Mouse (Mus musculus): ENCODE measurements at regions not wholly inside any gene's neighbourhood (a gene's known extent, or its start where the extent isn't known, plus 50 kb on each side); places are given as distances from the start of the nearest gene placed in this dataset.

- DNase-seq (ENCODE audit: low spot score) (no peak), ATAC-seq (no peak)
- H3K27me3 ChIP-seq (replicated peaks; ENCODE audit: insufficient read depth, low read length): no peaks in the 10 kb centered on the region
- no peak overlapping the region for H3K9ac ChIP-seq (replicated peaks; ENCODE audit: low read depth)
- no peaks in the 10 kb centered on the region for H3K9me3 ChIP-seq (ENCODE audit: low read length)
- 46% methylated on average over 5 of the region's 5 CpGs for WGBS
- H3K36me3 ChIP-seq (ENCODE audit: insufficient read depth, low read length): no peaks in the 10 kb centered on the region
- no peak overlapping the region for H3K27ac ChIP-seq (ENCODE audit: low read length)
- H3K4me2 ChIP-seq (replicated peaks; ENCODE audit: low read depth, low read length): no peak overlapping the region
- TF ChIP-seq CTCF (IDR thresholded peaks at IDR 0.05) (peak; percentile 19), EP300 (IDR thresholded peaks at IDR 0.05) (no peak)
- no peaks in the 10 kb centered on the region for H3K4me1 ChIP-seq (ENCODE audit: insufficient read depth, low read depth, low read length)
- H3K4me3 ChIP-seq (ENCODE audit: low read depth, low read length): no peak overlapping the region
Measured at GRCm38 (mm10) chr13:28781660-28782059, 171.9 kb downstream of the Sox4 start.

DNA sequence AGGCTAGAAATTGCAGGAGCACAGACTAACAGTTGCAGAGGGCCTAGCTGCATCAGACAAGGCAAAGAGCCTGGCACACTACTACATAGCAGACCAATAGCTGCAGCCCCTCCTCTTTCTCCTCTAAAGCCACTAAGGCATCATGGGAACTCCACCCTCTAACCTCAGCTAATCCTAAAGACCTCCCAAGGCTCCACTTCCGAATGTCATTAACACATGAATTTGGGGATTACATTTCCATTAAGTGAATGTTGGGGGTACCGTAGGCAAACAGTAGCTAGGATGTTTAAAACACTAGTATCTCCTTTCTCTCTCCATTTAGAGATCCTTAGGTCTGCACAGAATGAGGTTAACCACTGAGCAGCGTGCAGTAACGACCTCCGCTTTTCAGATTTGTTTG lies 173.1 kb downstream of the Sox4 start:
- Histone ChIP-seq H3K4me3 (ENCODE audit: low read depth, low read length) (no peak overlapping the region), H3K4me2 (replicated peaks; ENCODE audit: low read depth, low read length) (no peak overlapping the region), H3K27me3 (replicated peaks; ENCODE audit: insufficient read depth, low read length) (no peaks in the 10 kb centered on the region), H3K9ac (replicated peaks; ENCODE audit: low read depth) (no peak overlapping the region), H3K9me3 (ENCODE audit: low read length) (no peaks in the 10 kb centered on the region), H3K4me1 (ENCODE audit: insufficient read depth, low read depth, low read length) (no peaks in the 10 kb centered on the region), H3K27ac (ENCODE audit: low read length) (no peak overlapping the region), H3K36me3 (ENCODE audit: insufficient read depth, low read length) (no peaks in the 10 kb centered on the region)
- no peak for DNase-seq (ENCODE audit: low spot score)
- 82% methylated on average over 5 of the region's 5 CpGs for WGBS
- TF ChIP-seq EP300 (IDR thresholded peaks at IDR 0.05) (no peak), CTCF (IDR thresholded peaks at IDR 0.05) (no peak)
- ATAC-seq: no peak

DNA sequence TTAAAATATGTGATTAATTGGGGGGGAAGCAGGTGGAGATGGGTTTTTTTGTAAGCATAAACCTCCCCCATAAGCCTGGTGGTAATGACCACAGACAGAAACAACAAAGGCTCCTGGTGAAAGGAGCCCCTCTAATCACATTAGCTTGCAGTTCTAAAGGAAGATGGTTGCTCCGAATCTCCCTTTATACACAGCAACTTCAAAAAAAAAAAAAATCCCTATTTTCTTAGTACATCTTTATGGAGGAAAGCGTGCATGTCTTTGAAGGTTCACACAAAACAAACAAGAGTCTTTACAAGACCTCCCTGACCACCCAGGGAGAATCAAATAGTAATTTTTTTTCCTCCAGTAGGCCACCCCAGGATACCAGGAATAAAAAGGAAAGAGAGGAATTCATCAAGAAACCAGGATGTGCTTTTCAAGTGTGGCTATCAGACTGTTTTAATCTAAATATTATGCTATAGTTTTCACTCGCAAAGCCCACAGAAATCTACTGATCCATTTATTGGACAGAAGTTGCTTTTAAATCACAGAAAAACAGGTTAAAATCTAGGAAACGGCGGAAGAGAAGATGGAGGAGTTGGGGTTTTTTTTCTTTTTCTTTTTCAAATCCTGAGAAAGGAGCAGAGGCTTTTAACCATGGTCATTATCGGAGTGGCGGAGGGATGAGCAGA lies 178.2 kb downstream of the Sox4 start:
- Histone ChIP-seq H3K9ac (replicated peaks; ENCODE audit: low read depth) (no peak overlapping the region), H3K4me2 (replicated peaks; ENCODE audit: low read depth, low read length) (no peak overlapping the region), H3K4me1 (ENCODE audit: insufficient read depth, low read depth, low read length) (no peaks in the 10 kb centered on the region), H3K9me3 (ENCODE audit: low read length) (no peaks in the 10 kb centered on the region), H3K36me3 (ENCODE audit: insufficient read depth, low read length) (no peaks in the 10 kb centered on the region), H3K4me3 (ENCODE audit: low read depth, low read length) (no peak overlapping the region), H3K27ac (ENCODE audit: low read length) (no peak overlapping the region), H3K27me3 (replicated peaks; ENCODE audit: insufficient read depth, low read length) (no peaks in the 10 kb centered on the region)
- TF ChIP-seq CTCF (IDR thresholded peaks at IDR 0.05) (no peak), EP300 (IDR thresholded peaks at IDR 0.05) (no peak)
- WGBS: 76% methylated on average over 7 of the region's 7 CpGs
- DNase-seq (ENCODE audit: low spot score): no peak
- ATAC-seq: no peak

- Histone ChIP-seq H3K27me3 (replicated peaks; ENCODE audit: insufficient read depth, low read length) (no peaks in the 10 kb centered on the region), H3K36me3 (ENCODE audit: insufficient read depth, low read length) (no peaks in the 10 kb centered on the region), H3K4me3 (ENCODE audit: low read depth, low read length) (no peak overlapping the region), H3K9ac (replicated peaks; ENCODE audit: low read depth) (no peak overlapping the region), H3K4me2 (replicated peaks; ENCODE audit: low read depth, low read length) (no peak overlapping the region), H3K27ac (ENCODE audit: low read length) (no peak overlapping the region), H3K9me3 (ENCODE audit: low read length) (no peaks in the 10 kb centered on the region), H3K4me1 (ENCODE audit: insufficient read depth, low read depth, low read length) (no peaks in the 10 kb centered on the region)
- WGBS: 88% methylated on average over 7 of the region's 7 CpGs
- TF ChIP-seq CTCF (IDR thresholded peaks at IDR 0.05) (no peak), EP300 (IDR thresholded peaks at IDR 0.05) (no peak)
- DNase-seq (ENCODE audit: low spot score) (no peak), ATAC-seq (no peak)
Measured at GRCm38 (mm10) chr13:28774649-28775048, 178.9 kb downstream of the Sox4 start.

DNA sequence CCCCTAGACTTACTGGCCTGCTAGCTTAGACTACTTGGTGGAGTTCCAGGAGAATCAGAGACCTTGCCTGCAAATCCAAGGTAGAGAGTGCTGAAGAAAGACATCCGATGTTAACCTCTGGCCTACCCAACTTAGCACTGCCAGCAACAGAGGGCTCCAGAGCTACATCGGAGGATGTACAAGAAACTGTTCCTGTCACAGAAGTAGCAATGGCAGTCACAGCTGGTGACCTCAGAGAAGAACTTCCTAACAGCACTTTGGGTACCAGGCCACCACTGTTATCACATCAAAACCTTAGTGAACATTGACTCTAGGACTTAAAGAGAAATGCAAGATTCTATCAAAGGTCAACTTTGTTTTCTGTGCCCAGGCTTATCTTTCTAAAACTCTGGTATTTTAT lies 180.0 kb downstream of the Sox4 start:
- ATAC-seq (no peak), DNase-seq (ENCODE audit: low spot score) (no peak)
- no peak overlapping the region for H3K4me3 ChIP-seq (ENCODE audit: low read depth, low read length)
- no peak overlapping the region for H3K9ac ChIP-seq (replicated peaks; ENCODE audit: low read depth)
- H3K27me3 ChIP-seq (replicated peaks; ENCODE audit: insufficient read depth, low read length): no peaks in the 10 kb centered on the region
- no peak overlapping the region for H3K4me2 ChIP-seq (replicated peaks; ENCODE audit: low read depth, low read length)
- no peak overlapping the region for H3K27ac ChIP-seq (ENCODE audit: low read length)
- no peaks in the 10 kb centered on the region for H3K9me3 ChIP-seq (ENCODE audit: low read length)
- TF ChIP-seq CTCF (IDR thresholded peaks at IDR 0.05) (no peak), EP300 (IDR thresholded peaks at IDR 0.05) (no peak)
- no peaks in the 10 kb centered on the region for H3K4me1 ChIP-seq (ENCODE audit: insufficient read depth, low read depth, low read length)
- 69% methylated on average over 2 of the region's 2 CpGs for WGBS
- H3K36me3 ChIP-seq (ENCODE audit: insufficient read depth, low read length): no peaks in the 10 kb centered on the region

- no peak overlapping the region for H3K27ac ChIP-seq (ENCODE audit: low read length)
- no peaks in the 10 kb centered on the region for H3K4me1 ChIP-seq (ENCODE audit: insufficient read depth, low read depth, low read length)
- TF ChIP-seq CTCF (IDR thresholded peaks at IDR 0.05) (no peak), EP300 (IDR thresholded peaks at IDR 0.05) (no peak)
- DNase-seq (ENCODE audit: low spot score): no peak
- no peak for ATAC-seq
- no peak overlapping the region for H3K4me3 ChIP-seq (ENCODE audit: low read depth, low read length)
- no peaks in the 10 kb centered on the region for H3K9me3 ChIP-seq (ENCODE audit: low read length)
- WGBS: 25% methylated on average over 13 of the region's 13 CpGs
- no peaks in the 10 kb centered on the region for H3K36me3 ChIP-seq (ENCODE audit: insufficient read depth, low read length)
- H3K4me2 ChIP-seq (replicated peaks; ENCODE audit: low read depth, low read length): peak overlapping the region; percentile 12; the same call in 1 of the 2 replicates
- no peak overlapping the region for H3K9ac ChIP-seq (replicated peaks; ENCODE audit: low read depth)
- H3K27me3 ChIP-seq (replicated peaks; ENCODE audit: insufficient read depth, low read length): no peaks in the 10 kb centered on the region
Measured at GRCm38 (mm10) chr13:28770531-28770930, 183.0 kb downstream of the Sox4 start.

GRCm38 (mm10) chr13:28770018-28770417 lies 183.5 kb downstream of the Sox4 start:
- H3K4me1 ChIP-seq (ENCODE audit: insufficient read depth, low read depth, low read length): no peaks in the 10 kb centered on the region
- H3K27me3 ChIP-seq (replicated peaks; ENCODE audit: insufficient read depth, low read length): no peaks in the 10 kb centered on the region
- no peak overlapping the region for H3K4me3 ChIP-seq (ENCODE audit: low read depth, low read length)
- no peaks in the 10 kb centered on the region for H3K36me3 ChIP-seq (ENCODE audit: insufficient read depth, low read length)
- no peak overlapping the region for H3K9ac ChIP-seq (replicated peaks; ENCODE audit: low read depth)
- 62% methylated on average over 4 of the region's 4 CpGs for WGBS
- no peak overlapping the region for H3K27ac ChIP-seq (ENCODE audit: low read length)
- ATAC-seq (no peak), DNase-seq (ENCODE audit: low spot score) (no peak)
- no peak for TF ChIP-seq CTCF (IDR thresholded peaks at IDR 0.05)
- no peaks in the 10 kb centered on the region for H3K9me3 ChIP-seq (ENCODE audit: low read length)
- no peak overlapping the region for H3K4me2 ChIP-seq (replicated peaks; ENCODE audit: low read depth, low read length)

Data from lung, postnatal 0 days (tissue).